Mouse (Mus musculus) cerebellum, adult 9-11 months (tissue): Measurements from ENCODE around the gene Tmem165.
A peak's percentile ranks its signal among the peaks of the same experiment; 100 is the strongest.

Source experiments
- DNase-seq: peaks from one replicate; pipeline ENCODE4 v3.0.0; 2022

Tmem165 gene

GRCm38 (mm10) chr5:76183750-76184261, at the start of gene Tmem165:
TSS of gene Tmem165 (plus strand) at chr5:76183880.
- peak; percentile 95 for DNase-seq

DNA sequence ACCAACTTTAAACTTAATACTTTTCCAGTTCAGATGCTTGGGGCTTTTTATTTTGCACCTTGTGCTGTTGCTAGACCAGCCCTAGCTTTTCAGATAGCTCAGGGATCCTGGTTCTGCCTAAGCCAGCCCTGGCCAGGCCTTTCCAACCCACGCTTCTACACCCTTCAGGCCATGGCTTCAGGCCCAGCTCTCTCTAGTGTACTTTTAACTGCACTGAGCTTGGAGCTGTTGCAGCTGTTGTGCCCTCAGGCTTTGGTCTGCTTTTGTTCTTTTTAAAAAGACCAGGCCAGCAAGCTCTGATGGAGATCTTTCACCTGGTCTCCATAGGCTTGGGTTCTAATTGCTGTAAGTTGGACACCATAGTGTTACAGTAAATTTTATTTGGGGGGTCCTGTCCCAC, 48.0 kb upstream of the Tmem165 start:
- no peak for DNase-seq

- no peak for DNase-seq
Observed at GRCm38 (mm10) chr5:76136271-76136670, 47.4 kb upstream of the Tmem165 start.

GRCm38 (mm10) chr5:76137586-76137985, 46.1 kb upstream of the Tmem165 start:
- no peak for DNase-seq

GRCm38 (mm10) chr5:76138071-76138470, 45.6 kb upstream of the Tmem165 start:
- DNase-seq = no peak

GRCm38 (mm10) chr5:76138512-76138911, 45.2 kb upstream of the Tmem165 start:
- DNase-seq = no peak

GRCm38 (mm10) chr5:76139171-76139671, 44.5 kb upstream of the Tmem165 start:
- DNase-seq = peak; percentile 42

DNA sequence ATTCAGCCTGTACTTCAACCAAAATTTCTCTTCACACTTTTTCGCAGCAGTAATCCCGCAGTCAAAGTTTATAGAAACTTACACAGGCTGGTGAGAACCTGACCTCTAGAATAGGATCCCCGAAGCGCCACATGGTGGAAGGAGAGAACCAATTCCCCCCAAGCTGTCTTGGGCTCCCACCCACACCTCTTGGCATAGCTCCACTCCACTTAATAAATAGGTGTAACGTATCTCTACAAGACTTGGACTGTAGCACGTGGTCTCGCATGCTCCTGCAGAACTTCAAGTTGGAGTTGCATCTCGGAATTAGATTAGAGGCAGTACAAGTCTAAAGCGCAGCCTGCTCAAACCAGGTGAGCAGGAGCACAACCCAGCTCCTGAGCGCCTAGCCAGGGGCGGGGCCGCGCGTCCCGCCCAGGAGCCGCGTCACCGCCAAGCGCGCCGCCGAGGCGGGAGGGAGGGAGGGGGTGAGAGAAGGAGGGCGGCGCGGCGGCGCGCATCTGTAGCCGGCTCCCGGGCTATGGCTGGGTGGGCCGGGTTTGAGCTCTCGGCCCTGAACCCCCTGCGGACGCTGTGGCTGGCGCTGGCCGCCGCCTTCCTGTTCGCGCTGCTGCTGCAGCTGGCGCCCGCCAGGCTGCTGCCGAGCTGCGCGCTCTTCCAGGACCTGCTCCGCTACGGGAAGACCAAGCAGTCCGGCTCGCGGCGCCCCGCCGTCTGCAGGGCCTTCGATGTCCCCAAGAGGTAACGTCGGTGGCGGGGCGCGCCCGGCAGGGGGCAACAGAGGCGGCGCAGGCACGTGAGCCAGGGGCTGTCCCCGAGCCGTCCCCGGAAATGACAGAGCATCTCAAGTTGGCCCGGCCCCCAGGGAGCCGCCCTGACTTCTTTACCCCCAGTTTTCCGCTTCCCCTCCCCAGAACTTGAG, 43.6 kb upstream of the Tmem165 start, which contains the start of gene Srd5a3:
Gene Srd5a3 (plus strand): TSS at position 464 of the 922 bp plus-strand sequence.
- peak; percentile 87 for DNase-seq

- no peak for DNase-seq
Observed at GRCm38 (mm10) chr5:76140730-76141066, 43.0 kb upstream of the Tmem165 start.

GRCm38 (mm10) chr5:76143356-76143755, 40.3 kb upstream of the Tmem165 start:
- no peak for DNase-seq

DNA sequence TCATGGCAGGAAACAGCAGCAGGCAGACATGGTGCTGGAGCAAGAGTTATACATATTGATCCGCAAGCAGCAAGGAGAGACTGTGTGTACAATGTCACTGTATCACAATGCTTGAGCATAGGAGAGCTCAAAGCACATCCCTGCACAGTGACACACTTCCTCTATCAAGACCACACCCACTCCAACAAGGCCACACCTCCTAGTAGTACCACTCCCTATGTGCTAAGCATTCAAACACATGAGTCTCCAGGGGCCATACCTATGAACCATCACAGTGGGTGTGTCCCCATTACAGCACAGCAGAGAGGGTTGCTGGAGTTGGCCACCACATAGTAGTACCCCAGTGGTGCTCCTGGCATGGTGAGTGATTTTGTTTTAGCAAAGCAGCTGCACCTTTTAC, 37.3 kb upstream of the Tmem165 start:
- DNase-seq = no peak

DNA sequence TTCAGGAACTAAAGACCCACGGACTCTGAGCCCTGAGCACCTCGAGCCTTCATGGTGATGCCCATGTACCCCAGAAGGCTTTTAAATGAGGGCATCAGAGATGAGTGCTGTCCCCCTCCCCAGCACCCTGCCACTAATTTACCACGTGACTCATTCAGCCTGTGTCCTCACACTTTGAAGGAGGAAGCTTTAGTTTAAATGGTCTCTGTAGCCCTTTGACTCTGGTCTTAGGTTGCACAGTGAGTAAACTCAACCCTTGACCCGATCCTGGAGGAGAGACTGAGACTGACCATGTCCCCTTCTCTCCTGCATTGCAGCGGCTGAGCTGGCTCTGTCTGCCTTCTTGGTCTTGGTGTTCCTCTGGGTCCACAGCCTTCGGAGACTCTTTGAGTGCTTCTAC, 34.2 kb upstream of the Tmem165 start:
- DNase-seq = no peak

DNA sequence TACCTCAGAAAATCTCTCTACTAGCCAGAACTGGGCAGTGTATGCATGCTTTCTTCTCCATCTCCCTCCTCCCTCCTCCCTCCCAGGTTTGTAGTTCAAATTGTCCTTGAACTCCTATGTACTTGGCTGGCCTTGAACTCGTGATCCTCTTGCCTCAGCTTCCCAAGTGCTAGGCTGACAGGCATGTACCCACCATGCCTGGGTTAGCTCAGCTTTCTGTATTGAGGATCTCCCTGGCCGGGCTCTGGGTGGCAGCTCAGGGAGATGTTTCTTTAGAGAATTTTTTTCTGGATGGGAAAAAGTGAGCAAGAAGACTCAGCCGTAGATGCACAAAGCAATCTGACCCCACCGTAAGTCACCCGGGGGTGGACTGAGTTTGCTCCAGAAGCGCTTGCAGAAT, 30.7 kb upstream of the Tmem165 start:
- DNase-seq = no peak

GRCm38 (mm10) chr5:76153430-76153829, 30.2 kb upstream of the Tmem165 start:
- DNase-seq = no peak

GRCm38 (mm10) chr5:76154434-76155165, 29.1 kb upstream of the Tmem165 start:
- no peak for DNase-seq

- DNase-seq = no peak
Observed at GRCm38 (mm10) chr5:76159555-76159954, 24.1 kb upstream of the Tmem165 start.

DNA sequence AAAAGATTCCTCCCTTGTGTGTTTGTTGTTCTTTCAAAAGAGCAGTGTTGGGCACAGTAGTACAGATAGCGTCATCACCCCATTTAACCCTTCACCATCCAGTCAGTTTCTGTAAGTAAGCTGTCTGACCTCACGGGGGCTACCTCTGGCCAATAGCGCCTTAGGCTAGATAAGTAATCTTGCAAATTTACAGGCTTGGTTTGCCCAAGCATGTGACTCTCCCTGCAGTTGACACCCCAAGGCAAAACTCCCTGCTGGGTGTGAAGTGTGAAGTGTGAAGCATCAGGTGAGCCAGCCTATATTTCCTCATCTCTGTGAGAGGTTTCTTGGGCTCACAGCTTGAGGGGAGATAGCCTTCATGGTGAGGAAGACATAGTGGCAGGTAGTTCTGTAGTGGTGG, 23.6 kb upstream of the Tmem165 start:
- DNase-seq = no peak

DNA sequence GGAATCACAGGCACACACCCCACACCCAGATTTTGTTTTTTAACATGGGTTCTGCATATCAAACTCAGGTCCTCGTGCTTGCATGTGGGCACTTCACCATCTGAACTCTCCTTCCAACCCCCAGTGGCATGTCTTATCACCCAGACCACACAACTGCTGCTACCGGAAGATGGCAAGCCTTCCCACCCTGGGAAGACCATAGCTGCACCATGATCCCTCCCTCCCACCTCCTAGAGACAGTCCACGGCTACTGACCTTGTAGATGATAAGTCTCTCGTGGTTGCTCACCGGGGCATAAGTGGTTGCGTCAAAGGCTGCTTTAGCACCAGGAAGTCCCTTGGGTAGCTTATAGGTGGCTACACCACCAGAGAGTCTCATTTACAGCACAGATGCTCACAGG, 22.2 kb upstream of the Tmem165 start:
- no peak for DNase-seq

DNA sequence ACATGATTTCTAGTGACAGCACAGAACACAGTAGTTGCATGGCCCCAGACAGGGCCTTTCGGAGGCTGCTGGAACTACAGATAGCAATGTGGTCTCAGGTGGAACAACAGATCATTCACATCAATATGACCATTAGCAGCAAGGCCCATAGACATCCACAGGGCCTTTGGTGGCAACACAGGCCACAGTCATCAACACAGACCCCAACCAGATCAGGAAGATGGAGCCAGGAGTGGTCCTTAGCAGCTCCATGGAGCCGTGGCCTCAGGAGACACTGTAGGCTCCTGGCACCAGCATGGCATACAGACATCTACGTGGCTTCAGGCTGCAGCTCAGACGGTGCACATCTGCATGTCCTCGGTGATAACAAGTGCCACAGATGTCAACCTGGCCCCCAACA, 20.8 kb upstream of the Tmem165 start:
- DNase-seq = no peak

GRCm38 (mm10) chr5:76163828-76164390, 19.8 kb upstream of the Tmem165 start:
- no peak for DNase-seq

DNA sequence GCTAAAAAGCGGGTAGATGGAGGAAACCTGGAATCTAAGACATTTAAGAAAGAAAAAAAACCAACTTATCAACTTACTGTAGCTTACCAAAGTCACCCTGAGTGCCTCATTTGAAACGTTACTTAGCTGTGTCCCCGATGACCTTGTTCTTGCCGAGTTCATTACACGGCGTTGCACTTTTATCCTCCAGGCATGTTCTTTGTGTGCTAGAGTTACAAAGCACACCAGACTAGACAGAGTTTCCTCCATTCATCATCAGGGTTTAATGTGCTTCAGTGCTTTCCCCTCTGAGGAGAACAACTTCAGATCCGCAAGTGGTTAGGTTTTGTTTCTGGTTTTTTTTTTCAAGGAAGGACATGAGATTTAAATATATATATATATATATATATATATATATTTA, 18.9 kb upstream of the Tmem165 start:
- no peak for DNase-seq

- no peak for DNase-seq
Observed at GRCm38 (mm10) chr5:76170522-76170921, 13.2 kb upstream of the Tmem165 start.

DNA sequence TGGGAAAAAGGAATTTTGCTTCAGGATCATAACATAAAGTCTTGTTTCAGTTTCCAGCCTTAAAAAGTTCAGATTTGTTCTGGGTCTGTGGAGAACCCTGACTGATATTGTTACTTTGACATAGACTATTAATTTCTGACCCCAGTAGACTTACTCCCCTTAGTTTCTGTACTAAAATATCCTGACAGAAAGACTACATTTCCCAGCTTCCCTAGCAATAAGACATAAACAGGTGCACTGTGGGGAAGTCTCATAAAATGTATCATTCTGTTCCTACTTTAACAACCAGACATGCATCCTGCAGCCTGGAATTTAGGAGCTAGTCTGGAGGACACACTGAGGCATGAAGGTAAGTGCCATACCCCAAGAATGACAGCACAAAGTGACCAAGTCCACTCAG, 12.6 kb upstream of the Tmem165 start:
- DNase-seq = no peak
